Mouse (Mus musculus) heart, postnatal 0 days (tissue): Measurements from ENCODE around the gene Mknk2.

Experiments used
- CTCF ChIP-seq: IDR thresholded peaks from 2 replicates; pipeline ENCODE4 v1.5.1; 2016; ENCODE audit warnings: antibody characterized with exemption, control low read depth, low read depth
- EP300 ChIP-seq: IDR thresholded peaks from 2 replicates; pipeline ENCODE4 v1.6.1; 2016; ENCODE audit warnings: antibody characterized with exemption, low read depth

DNA sequence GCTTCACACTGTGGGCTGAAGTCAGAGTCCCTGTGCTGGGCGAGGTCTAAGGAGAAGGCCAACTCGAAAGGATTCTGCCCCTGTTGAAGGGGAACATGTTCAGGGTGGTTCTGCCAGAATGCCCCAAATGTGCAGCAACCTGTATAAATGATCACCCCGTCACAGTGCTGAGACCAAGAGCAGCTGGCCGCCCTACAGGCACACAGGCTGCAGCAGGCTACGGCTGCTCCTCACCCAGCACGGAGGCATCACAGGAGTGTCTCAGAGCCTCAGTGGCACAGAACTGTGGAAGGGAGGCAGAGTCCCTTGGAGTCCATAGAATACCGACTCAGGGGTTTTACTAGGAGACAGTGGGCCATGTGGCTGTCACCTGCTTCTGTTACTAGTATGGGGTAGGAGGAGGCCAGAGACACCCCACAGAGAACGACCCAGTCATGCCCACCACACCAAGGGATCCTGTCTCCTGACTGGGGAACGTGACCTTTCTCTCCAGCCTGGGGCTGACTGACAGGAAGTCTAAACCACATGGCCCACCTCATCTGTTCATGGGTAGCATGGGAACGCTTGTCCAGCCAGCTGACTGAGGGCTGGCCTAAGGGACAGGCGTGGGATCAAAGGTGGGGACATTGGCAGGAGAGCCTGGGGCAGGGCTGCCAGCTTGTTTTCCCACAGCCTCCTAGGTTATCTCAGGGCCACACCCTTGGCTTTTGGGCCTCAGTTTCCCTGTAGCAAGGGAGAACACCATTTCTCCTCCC, 5.8 kb downstream of the Mknk2 start:
- TF ChIP-seq EP300 (no peak), CTCF (no peak)
